Mouse (Mus musculus): Measurements from ENCODE around the gene Tgif1.

GRCm38 (mm10) chr17:70838533-70838932 lies 14.8 kb downstream of the Tgif1 start:
- no peak for TF ChIP-seq CTCF (IDR thresholded peaks at IDR 0.05; ENCODE audit: borderline replicate concordance, extremely low read depth, insufficient read depth, insufficient read length)
- no peak for TF ChIP-seq POLR2A (IDR thresholded peaks at IDR 0.05; ENCODE audit: borderline replicate concordance, extremely low read depth, insufficient read depth, insufficient read length, poor library complexity, severe bottlenecking)

Data from brain, embryonic 14.5 days (tissue).